Comparison of ENCODE assay signal across 9 mouse cellular contexts in genomic region chr9:106338462-106339172, GRCm38 (mm10). TPM values are rescaled to one million over a fixed set of nuclear protein-coding genes. Genes with fewer than 3 reads are reported as not detected.
DNase-seq lines count a peak whose midpoint lies in the region; ATAC-seq and TF ChIP-seq lines count a peak whose summit lies in the region.
"Had no signal": no experiment of that assay in that cellular context is flagged by ENCODE, and none has a peak within 500 bp of the region (broad histone marks: within the 10 kb centered on the region; RNA-seq: fewer than 3 reads in every experiment).

No protein-coding gene starts in this region.

- H3K4me3 ChIP-seq in intestine, embryonic 14.5 days (ENCODE audit: low read depth, low read length): no peak overlapping the region
- no peak overlapping the region for H3K4me3 ChIP-seq in intestine, postnatal 0 days (ENCODE audit: low read depth, low read length)
- H3K4me3 ChIP-seq in hindbrain, embryonic 10.5 days: peak overlapping the region; percentile 22; the same call in 1 of the 2 replicates

- TF ChIP-seq CTCF in intestine, postnatal 0 days (IDR thresholded peaks at IDR 0.05; ENCODE audit: low read depth): no peak

- ATAC-seq in intestine, embryonic 14.5 days (replicated peaks; ENCODE audit: low FRiP score, low TSS enrichment, low read depth): no peak
- no peak for ATAC-seq in intestine, postnatal 0 days
- no peak for ATAC-seq in erythroblast, adult 5-6 weeks (replicated peaks; ENCODE audit: low FRiP score, poor library complexity, severe bottlenecking)

- H3K4me2 ChIP-seq in intestine, embryonic 14.5 days (ENCODE audit: low read length): no peak overlapping the region
- H3K4me2 ChIP-seq in intestine, postnatal 0 days (replicated peaks; ENCODE audit: low read depth): no peak overlapping the region

- H3K27ac ChIP-seq in intestine, embryonic 14.5 days (ENCODE audit: low read depth): peak overlapping the region; percentile 48
- H3K27ac ChIP-seq in intestine, postnatal 0 days (ENCODE audit: low read depth, low read length): no peak overlapping the region
- H3K27ac ChIP-seq in hindbrain, embryonic 10.5 days: peak overlapping the region; percentile 88

- H3K27me3 ChIP-seq in intestine, embryonic 14.5 days (replicated peaks; ENCODE audit: control insufficient read depth, insufficient read depth, low read length): no peaks in the 10 kb centered on the region
- H3K27me3 ChIP-seq in intestine, postnatal 0 days (replicated peaks; ENCODE audit: control insufficient read depth, insufficient read depth, low read length): no peaks in the 10 kb centered on the region
- H3K27me3 ChIP-seq in hindbrain, embryonic 10.5 days (ENCODE audit: insufficient read depth, poor library complexity, severe bottlenecking): no peaks in the 10 kb centered on the region

- H3K36me3 ChIP-seq in intestine, embryonic 14.5 days (ENCODE audit: control insufficient read depth, insufficient read depth, low read length): no peaks in the 10 kb centered on the region
- H3K36me3 ChIP-seq in intestine, postnatal 0 days (ENCODE audit: control insufficient read depth, insufficient read depth): no peaks in the 10 kb centered on the region
- H3K36me3 ChIP-seq in hindbrain, embryonic 10.5 days: 0 out of 2 replicates have a peak, but pooled peaks cover 4% of the 10 kb centered on the region

- DNase-seq in intestine, embryonic 14.5 days (ENCODE audit: low spot score): no peak
- DNase-seq in ZHBTc4 (ENCODE audit: low read depth, low spot score): peak; percentile 90
- DNase-seq in hindbrain, embryonic 10.5 days (ENCODE audit: low spot score): peak; percentile 71
- peak; percentile 56 for DNase-seq in neural tube, embryonic 10.5 days (ENCODE audit: extremely low spot score, low spot score)
- no peak for DNase-seq in right cerebral cortex, adult 2 months (ENCODE audit: low spot score in 2 of 2)
- DNase-seq in adrenal gland, adult 2 months: no peak

- no peaks in the 10 kb centered on the region for H3K9me3 ChIP-seq in intestine, embryonic 14.5 days (ENCODE audit: control insufficient read depth, low read length)
- H3K9me3 ChIP-seq in intestine, postnatal 0 days (ENCODE audit: control insufficient read depth): no peaks in the 10 kb centered on the region
- no peaks in the 10 kb centered on the region for H3K9me3 ChIP-seq in hindbrain, embryonic 10.5 days
- H3K9me3 ChIP-seq: G1E had no signal

- H3K4me1 ChIP-seq in intestine, embryonic 14.5 days (replicated peaks; ENCODE audit: control insufficient read depth, insufficient read depth, low read length): peaks cover 42% of the 10 kb centered on the region
- no peaks in the 10 kb centered on the region for H3K4me1 ChIP-seq in intestine, postnatal 0 days (replicated peaks; ENCODE audit: control insufficient read depth, insufficient read depth, low read length)
- peaks cover 68% of the 10 kb centered on the region for H3K4me1 ChIP-seq in hindbrain, embryonic 10.5 days (replicated peaks)

- WGBS in intestine, embryonic 14.5 days: 22% methylated on average over 10 of the region's 10 CpGs
- WGBS in intestine, postnatal 0 days: 45% methylated on average over 10 of the region's 10 CpGs
- 10% methylated on average over 10 of the region's 10 CpGs for WGBS in hindbrain, embryonic 10.5 days

- no peak overlapping the region for H3K9ac ChIP-seq in intestine, embryonic 14.5 days (ENCODE audit: low read length)
- H3K9ac ChIP-seq in intestine, postnatal 0 days (ENCODE audit: low read depth, low read length): no peak overlapping the region

RNA-seq across cellular contexts. Expression of gene Dusp7, which starts 29.8 kb away (rescaled TPM):
- 16.5 and 19.8 TPM in 2 replicates for polyA plus RNA-seq in intestine, embryonic 14.5 days (2014; fragmentation: Nextera tagmentation; extraction: Ambion mirVana)
- 4.6 TPM in 2 replicates for polyA plus RNA-seq in intestine, postnatal 0 days (2015; fragmentation: Nextera tagmentation; extraction: Ambion mirVana)
- polyA plus RNA-seq in hindbrain, embryonic 10.5 days (2016; fragmentation: Nextera tagmentation; extraction: Ambion mirVana): 16.1 and 16.6 TPM in 2 replicates
- total RNA-seq in erythroblast, adult 5-6 weeks (2015; ENCODE audit: low replicate concordance): 17.5 and 19.9 TPM in 2 replicates
- total RNA-seq in erythroblast, adult 5-6 weeks (2017; ENCODE audit: low replicate concordance): 3.3 and 4.3 TPM in 2 replicates
- 10 to 100 TPM; 12.8 to 18.7 TPM for total RNA-seq in adrenal gland, adult 2 months (2021)
- 40.2 and 46.7 TPM in 2 replicates for polyA plus RNA-seq in adrenal gland, adult 2 months (2012; rRNA removed)

RNA-seq across cellular contexts. Expression of gene Poc1a, which starts 57.8 kb away (rescaled TPM):
- polyA plus RNA-seq in intestine, embryonic 14.5 days (2014; fragmentation: Nextera tagmentation; extraction: Ambion mirVana): 29.1 and 29.6 TPM in 2 replicates
- polyA plus RNA-seq in intestine, postnatal 0 days (2015; fragmentation: Nextera tagmentation; extraction: Ambion mirVana): 11.5 and 12.3 TPM in 2 replicates
- 36.7 and 41.8 TPM in 2 replicates for polyA plus RNA-seq in hindbrain, embryonic 10.5 days (2016; fragmentation: Nextera tagmentation; extraction: Ambion mirVana)
- total RNA-seq in erythroblast, adult 5-6 weeks (2015; ENCODE audit: low replicate concordance): 3.5 and 4.4 TPM in 2 replicates
- total RNA-seq in erythroblast, adult 5-6 weeks (2017; ENCODE audit: low replicate concordance): 5.0 and 10.6 TPM in 2 replicates
- total RNA-seq in adrenal gland, adult 2 months (2021): 1 to 10 TPM; 3.4 to 5.4 TPM
- polyA plus RNA-seq in adrenal gland, adult 2 months (2012; rRNA removed): 5.4 and 7.1 TPM in 2 replicates

Comparison
In these comparisons a context has a peak if more than half of its experiments do, and no peak if none do; other contexts are left out.
1. DNase-seq: peak in ZHBTc4 (single experiment), hindbrain, embryonic 10.5 days (single experiment) and neural tube, embryonic 10.5 days (single experiment); none in intestine, embryonic 14.5 days (single experiment), right cerebral cortex, adult 2 months (0 of 2) and adrenal gland, adult 2 months (single experiment).